Mouse (Mus musculus) limb, embryonic 12.5 days (tissue): ENCODE data around the gene Slxl1. TPM values are rescaled to one million over a fixed set of nuclear protein-coding genes. Genes with fewer than 3 reads are reported as not detected.
"Not testable (repeated sequence)": the region's sequence is repeated elsewhere in the genome, so short reads cannot be mapped to it uniquely, and the experiment has no call there.

Source experiments
- ATAC-seq: fragments of 200-750 bp; cut with Nextera tagmentation; 2 replicates; pipeline ENCODE4 v1.8.0; 2017; ENCODE audit warnings: low read depth, moderate TSS enrichment; ENCODE audit not compliant: insufficient number of reproducible peaks, insufficient read depth, low FRiP score, low TSS enrichment
- H3K27ac ChIP-seq: fragments of 300-500 bp; sonication (generic); 2 replicates; pipeline ENCODE4 v1.5.1; 2016; ENCODE audit warnings: mild to moderate bottlenecking, moderate library complexity
- H3K27me3 ChIP-seq: fragments of 300-500 bp; sonication (generic); 2 replicates; pipeline ENCODE4 v1.6.1; 2016; ENCODE audit warnings: mild to moderate bottlenecking, moderate library complexity
- H3K36me3 ChIP-seq: fragments of 300-500 bp; sonication (generic); 2 replicates; pipeline ENCODE4 v1.6.1; 2016; ENCODE audit warnings: mild to moderate bottlenecking, moderate library complexity
- H3K4me1 ChIP-seq: fragments of 300-500 bp; sonication (generic); replicated peaks from 2 replicates; pipeline ENCODE4 v1.6.1; 2016
- H3K4me2 ChIP-seq: fragments of 300-500 bp; sonication (generic); 2 replicates; pipeline ENCODE4 v1.6.1; 2016; ENCODE audit warnings: mild to moderate bottlenecking, moderate library complexity
- H3K4me3 ChIP-seq: fragments of 300-500 bp; sonication (generic); replicated peaks from 2 replicates; pipeline ENCODE4 v1.5.1; 2016; ENCODE audit warnings: mild to moderate bottlenecking
- H3K9ac ChIP-seq: fragments of 300-500 bp; sonication (generic); replicated peaks from 2 replicates; pipeline ENCODE4 v1.6.1; 2016; ENCODE audit warnings: mild to moderate bottlenecking, moderate library complexity
- H3K9me3 ChIP-seq: fragments of 300-500 bp; sonication (generic); 2 replicates; pipeline ENCODE4 v1.6.1; 2016; ENCODE audit warnings: mild to moderate bottlenecking, moderate library complexity
- WGBS: fragments of 180-500 bp; shearing (Covaris S2); methylation state at CpG from one replicate; pipeline ENCODE4 v1.1.7; 2016; 5-methylcytosine and 5-hydroxymethylcytosine counted together
- polyA plus RNA-seq: library from polyadenylated mRNA; unstranded; fragments of >200 nt; fragmentation: Nextera tagmentation; extraction: Ambion mirVana; gene quantifications from 2 replicates; pipeline ENCODE4 v1.2.1, GENCODE M21; 2016

Gene Slxl1
- not detected in 2 replicates for polyA plus RNA-seq

DNA sequence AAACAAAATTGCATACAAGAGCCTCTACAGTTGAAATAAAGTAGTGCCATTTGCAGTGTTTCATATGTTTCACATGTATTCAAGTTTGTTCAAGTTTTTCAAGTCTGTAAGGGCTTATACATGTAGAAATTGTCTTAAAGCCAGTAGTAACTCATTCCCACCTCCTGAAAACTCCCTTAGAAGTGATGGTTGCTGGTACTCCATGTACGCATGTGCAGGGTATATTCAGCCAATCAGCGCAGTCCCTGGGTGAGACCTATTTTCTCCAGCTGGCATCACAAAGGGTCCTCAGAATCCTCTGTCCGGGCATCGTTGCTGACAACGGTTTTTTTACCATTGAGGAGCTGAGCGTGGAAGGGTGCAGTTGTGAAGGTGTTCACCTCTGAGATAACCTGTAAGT lies at the start of gene Slxl1:
Slxl1 (plus strand) TSS at position 301 of the 400 bp plus-strand sequence.
- not testable (repeated sequence) for ATAC-seq

More for the DNA sequence above, at the start of gene Slxl1:
- not testable (repeated sequence) for H3K36me3 ChIP-seq, H3K9ac ChIP-seq, H3K27me3 ChIP-seq, H3K4me3 ChIP-seq, H3K27ac ChIP-seq, H3K4me1 ChIP-seq, H3K9me3 ChIP-seq, H3K4me2 ChIP-seq
- no CpG with 5 or more reads among the region's 6 CpGs for WGBS
